Mouse (Mus musculus): ENCODE results near the gene Pip5k1c. TPM values are rescaled to one million over a fixed set of nuclear protein-coding genes. Genes with fewer than 3 reads are reported as not detected.

Pip5k1c gene
- total and polyA plus RNA-seq, 2 experiments from 2014 or later = 21.4 to 38.5 TPM

- Histone ChIP-seq H3K4me1 (ENCODE audit: control insufficient read depth, insufficient read depth) (peaks cover 44% of the 10 kb centered on the region), H3K9ac (replicated peaks; ENCODE audit: low read depth, low read length) (no peak overlapping the region)
These were observed 11.0 kb downstream of the Pip5k1c start for GRCm38 (mm10) chr10:81303761-81304160.

GRCm38 (mm10) chr10:81304597-81305238 is 12.0 kb downstream of the Pip5k1c start:
- H3K36me3 ChIP-seq (replicated peaks; ENCODE audit: control insufficient read depth, insufficient read depth, low read length) = peaks cover 42% of the 10 kb centered on the region
- no peak overlapping the region for H3K4me2 ChIP-seq (ENCODE audit: low read depth, low read length)
- H3K4me1 ChIP-seq (ENCODE audit: control insufficient read depth, insufficient read depth) = peaks cover 36% of the 10 kb centered on the region
- no peak overlapping the region for H3K4me3 ChIP-seq (ENCODE audit: low read depth, low read length)
- H3K27ac ChIP-seq (ENCODE audit: low read depth) = no peak overlapping the region
- DNase-seq (ENCODE audit: low spot score) (peak; percentile 67), ATAC-seq (ENCODE audit: insufficient read depth, low read depth) (peak; percentile 19; the same call in 1 of the 2 replicates)
- H3K9ac ChIP-seq (replicated peaks; ENCODE audit: low read depth, low read length) = no peak overlapping the region
- H3K9me3 ChIP-seq (replicated peaks; ENCODE audit: control insufficient read depth, low read length) = no peaks in the 10 kb centered on the region
- peak; percentile 80 for TF ChIP-seq CTCF (IDR thresholded peaks at IDR 0.05; ENCODE audit: low read depth)
- TF ChIP-seq EP300 (IDR thresholded peaks at IDR 0.05; ENCODE audit: low read depth) = no peak
- WGBS = 21% methylated on average over 6 of the region's 9 CpGs
- H3K27me3 ChIP-seq (ENCODE audit: control insufficient read depth, insufficient read depth, low read length) = no peaks in the 10 kb centered on the region

More at GRCm38 (mm10) chr10:81303761-81304160, 11.0 kb downstream of the Pip5k1c start:
- 67% methylated on average over 7 of the region's 7 CpGs for WGBS
- Histone ChIP-seq H3K36me3 (replicated peaks; ENCODE audit: control insufficient read depth, insufficient read depth, low read length) (peaks cover 32% of the 10 kb centered on the region), H3K4me2 (ENCODE audit: low read depth, low read length) (no peak overlapping the region), H3K27me3 (ENCODE audit: control insufficient read depth, insufficient read depth, low read length) (no peaks in the 10 kb centered on the region), H3K9me3 (replicated peaks; ENCODE audit: control insufficient read depth, low read length) (no peaks in the 10 kb centered on the region), H3K4me3 (ENCODE audit: low read depth, low read length) (no peak overlapping the region), H3K27ac (ENCODE audit: low read depth) (no peak overlapping the region)
- no peak for TF ChIP-seq CTCF (IDR thresholded peaks at IDR 0.05; ENCODE audit: low read depth)
- no peak for TF ChIP-seq EP300 (IDR thresholded peaks at IDR 0.05; ENCODE audit: low read depth)
- DNase-seq (ENCODE audit: low spot score) (no peak), ATAC-seq (ENCODE audit: insufficient read depth, low read depth) (no peak)

GRCm38 (mm10) chr10:81305663-81306062 is 12.9 kb downstream of the Pip5k1c start:
- ATAC-seq (ENCODE audit: insufficient read depth, low read depth) (no peak), DNase-seq (ENCODE audit: low spot score) (no peak)
- TF ChIP-seq EP300 (IDR thresholded peaks at IDR 0.05; ENCODE audit: low read depth) = no peak
- TF ChIP-seq CTCF (IDR thresholded peaks at IDR 0.05; ENCODE audit: low read depth) = no peak
- Histone ChIP-seq H3K4me3 (ENCODE audit: low read depth, low read length) (no peak overlapping the region), H3K36me3 (replicated peaks; ENCODE audit: control insufficient read depth, insufficient read depth, low read length) (peaks cover 48% of the 10 kb centered on the region), H3K27me3 (ENCODE audit: control insufficient read depth, insufficient read depth, low read length) (no peaks in the 10 kb centered on the region), H3K27ac (ENCODE audit: low read depth) (no peak overlapping the region), H3K9me3 (replicated peaks; ENCODE audit: control insufficient read depth, low read length) (no peaks in the 10 kb centered on the region), H3K4me2 (ENCODE audit: low read depth, low read length) (no peak overlapping the region), H3K4me1 (ENCODE audit: control insufficient read depth, insufficient read depth) (peaks cover 27% of the 10 kb centered on the region), H3K9ac (replicated peaks; ENCODE audit: low read depth, low read length) (no peak overlapping the region)
- WGBS = 92% methylated on average over 14 of the region's 14 CpGs

- 86% methylated on average over 12 of the region's 12 CpGs for WGBS
- Histone ChIP-seq H3K9me3 (replicated peaks; ENCODE audit: control insufficient read depth, low read length) (no peaks in the 10 kb centered on the region), H3K4me3 (ENCODE audit: low read depth, low read length) (no peak overlapping the region), H3K27ac (ENCODE audit: low read depth) (no peak overlapping the region), H3K4me2 (ENCODE audit: low read depth, low read length) (no peak overlapping the region), H3K36me3 (replicated peaks; ENCODE audit: control insufficient read depth, insufficient read depth, low read length) (peaks cover 54% of the 10 kb centered on the region), H3K27me3 (ENCODE audit: control insufficient read depth, insufficient read depth, low read length) (no peaks in the 10 kb centered on the region), H3K9ac (replicated peaks; ENCODE audit: low read depth, low read length) (no peak overlapping the region), H3K4me1 (ENCODE audit: control insufficient read depth, insufficient read depth) (peaks cover 21% of the 10 kb centered on the region)
- ATAC-seq (ENCODE audit: insufficient read depth, low read depth) (no peak), DNase-seq (ENCODE audit: low spot score) (no peak)
- no peak for TF ChIP-seq CTCF (IDR thresholded peaks at IDR 0.05; ENCODE audit: low read depth)
- TF ChIP-seq EP300 (IDR thresholded peaks at IDR 0.05; ENCODE audit: low read depth) = no peak
These were observed 13.5 kb downstream of the Pip5k1c start for GRCm38 (mm10) chr10:81306173-81306668.

- WGBS = 90% methylated on average over 21 of the region's 21 CpGs
- TF ChIP-seq EP300 (IDR thresholded peaks at IDR 0.05; ENCODE audit: low read depth) (no peak), CTCF (IDR thresholded peaks at IDR 0.05; ENCODE audit: low read depth) (no peak)
These were observed 14.3 kb downstream of the Pip5k1c start for GRCm38 (mm10) chr10:81306837-81307682.

More at GRCm38 (mm10) chr10:81306837-81307682, 14.3 kb downstream of the Pip5k1c start:
- Histone ChIP-seq H3K4me1 (ENCODE audit: control insufficient read depth, insufficient read depth) (peaks cover 15% of the 10 kb centered on the region), H3K4me2 (ENCODE audit: low read depth, low read length) (no peak overlapping the region), H3K36me3 (replicated peaks; ENCODE audit: control insufficient read depth, insufficient read depth, low read length) (peaks cover 62% of the 10 kb centered on the region), H3K4me3 (ENCODE audit: low read depth, low read length) (no peak overlapping the region), H3K27ac (ENCODE audit: low read depth) (no peak overlapping the region), H3K9ac (replicated peaks; ENCODE audit: low read depth, low read length) (no peak overlapping the region), H3K9me3 (replicated peaks; ENCODE audit: control insufficient read depth, low read length) (no peaks in the 10 kb centered on the region), H3K27me3 (ENCODE audit: control insufficient read depth, insufficient read depth, low read length) (no peaks in the 10 kb centered on the region)
- no peak for ATAC-seq (ENCODE audit: insufficient read depth, low read depth)
- DNase-seq (ENCODE audit: low spot score) = no peak

Measured in heart, postnatal 0 days (tissue).